Mouse (Mus musculus): ENCODE data around the gene Sf3a2.
"Not testable (repeated sequence)": the region's sequence is repeated elsewhere in the genome, so short reads cannot be mapped to it uniquely, and the experiment has no call there.

Gene Sf3a2

DNA sequence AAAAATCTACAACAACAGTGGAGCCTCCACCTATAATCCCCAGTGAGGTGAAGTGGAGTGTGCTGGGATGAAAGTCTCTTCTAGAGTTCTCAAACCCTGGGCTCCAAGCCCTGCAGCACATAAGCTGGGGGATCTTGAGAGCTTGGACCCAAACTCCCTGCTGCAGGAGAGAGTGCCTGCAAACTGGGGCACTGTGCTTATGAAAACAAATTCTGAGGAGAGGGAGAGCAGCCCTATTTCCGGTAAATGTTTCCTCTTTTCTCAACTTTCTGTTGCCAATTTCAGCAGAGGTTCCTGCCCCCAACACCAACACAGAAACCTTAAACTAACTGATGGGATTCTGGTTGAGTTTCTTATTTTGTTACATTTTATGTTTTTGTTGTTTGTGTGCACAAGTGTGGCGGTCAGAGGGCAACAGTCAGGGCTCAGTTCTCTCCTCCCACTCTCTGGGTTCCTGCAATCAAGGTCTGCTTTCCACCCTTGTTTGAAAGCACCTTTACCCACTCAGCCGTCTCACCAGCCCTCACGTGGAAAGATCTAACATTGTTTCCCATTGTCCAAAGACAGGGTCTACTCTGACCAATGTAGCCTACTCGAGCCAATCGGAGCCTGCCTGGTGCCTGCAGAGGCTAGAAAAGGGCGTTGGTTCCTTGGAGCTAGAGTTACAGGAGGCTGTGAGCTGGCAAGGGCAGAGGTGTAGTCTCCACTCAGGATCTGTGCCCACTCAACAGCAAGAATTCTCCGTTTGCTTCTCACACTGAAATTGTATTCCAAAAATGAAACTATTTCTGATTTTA lies 26.0 kb downstream of the Sf3a2 start:
- DNase-seq (ENCODE audit: low read depth, low spot score), result no peak

DNA sequence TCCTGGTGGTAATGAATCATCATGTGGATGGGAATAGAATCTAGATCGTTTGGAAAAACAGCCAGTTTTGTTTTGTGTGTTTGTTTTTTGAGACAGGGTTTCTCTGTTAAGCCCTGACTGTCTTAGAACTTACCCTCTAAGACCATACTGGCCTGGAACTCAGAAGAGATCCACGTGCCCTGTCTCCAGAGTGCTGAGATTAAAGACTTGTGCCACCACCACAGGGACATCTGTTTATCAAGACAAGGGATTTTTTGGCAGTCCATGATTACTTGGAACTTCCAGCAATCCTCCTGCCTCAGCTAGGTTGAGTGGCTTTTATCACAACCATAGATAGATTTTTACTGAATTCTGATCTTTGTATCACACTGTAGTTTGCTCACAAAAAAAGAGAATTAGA lies 26.8 kb downstream of the Sf3a2 start:
- DNase-seq (ENCODE audit: low read depth, low spot score), result no peak

DNA sequence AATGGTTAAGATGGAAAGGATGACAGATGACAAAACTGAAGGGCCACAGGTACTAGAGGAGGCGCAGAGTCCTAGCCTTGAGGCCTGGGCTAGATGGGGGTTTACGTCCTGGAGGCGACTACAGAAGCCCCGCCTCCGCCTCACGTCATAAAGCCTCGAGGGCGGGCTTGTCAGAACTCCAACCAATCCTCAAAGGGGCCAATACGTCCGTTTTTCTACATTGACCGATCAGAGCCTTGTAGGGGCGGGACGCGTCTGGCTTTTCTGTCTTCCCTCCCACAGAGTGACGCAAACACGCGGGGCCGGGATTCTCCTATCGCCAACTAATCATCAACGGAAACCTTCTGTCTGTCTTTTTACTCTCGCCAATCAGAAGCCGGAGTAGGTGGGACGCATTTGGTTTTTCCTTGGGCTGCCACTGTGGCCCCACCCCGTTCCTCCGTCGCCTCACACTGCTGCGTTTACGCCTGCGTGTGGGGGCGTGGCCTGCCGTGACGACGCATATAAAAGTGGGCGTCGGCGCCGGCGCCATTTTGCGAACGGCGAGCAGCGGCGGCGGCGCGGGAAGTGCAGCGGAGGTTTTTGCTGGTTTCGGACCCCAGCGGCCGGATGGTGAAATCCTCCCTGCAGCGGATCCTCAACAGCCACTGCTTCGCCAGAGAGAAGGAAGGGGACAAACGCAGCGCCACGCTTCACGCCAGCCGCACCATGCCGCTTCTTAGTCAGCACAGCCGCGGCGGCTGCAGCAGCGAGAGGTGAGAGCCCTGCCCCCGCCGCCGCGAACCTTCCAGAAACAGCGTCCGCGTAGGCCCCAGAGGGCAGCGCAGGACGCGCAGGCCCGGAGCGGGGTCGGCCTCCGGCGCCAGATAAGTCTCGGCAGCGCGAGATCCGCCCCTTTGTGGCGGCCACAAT lies 28.4 kb downstream of the Sf3a2 start, which contains the start of gene Oaz1:
TSS of gene Oaz1 (plus strand) at position 506 of the 912 bp plus-strand sequence.
- DNase-seq (ENCODE audit: low read depth, low spot score), result peak; percentile 100

DNA sequence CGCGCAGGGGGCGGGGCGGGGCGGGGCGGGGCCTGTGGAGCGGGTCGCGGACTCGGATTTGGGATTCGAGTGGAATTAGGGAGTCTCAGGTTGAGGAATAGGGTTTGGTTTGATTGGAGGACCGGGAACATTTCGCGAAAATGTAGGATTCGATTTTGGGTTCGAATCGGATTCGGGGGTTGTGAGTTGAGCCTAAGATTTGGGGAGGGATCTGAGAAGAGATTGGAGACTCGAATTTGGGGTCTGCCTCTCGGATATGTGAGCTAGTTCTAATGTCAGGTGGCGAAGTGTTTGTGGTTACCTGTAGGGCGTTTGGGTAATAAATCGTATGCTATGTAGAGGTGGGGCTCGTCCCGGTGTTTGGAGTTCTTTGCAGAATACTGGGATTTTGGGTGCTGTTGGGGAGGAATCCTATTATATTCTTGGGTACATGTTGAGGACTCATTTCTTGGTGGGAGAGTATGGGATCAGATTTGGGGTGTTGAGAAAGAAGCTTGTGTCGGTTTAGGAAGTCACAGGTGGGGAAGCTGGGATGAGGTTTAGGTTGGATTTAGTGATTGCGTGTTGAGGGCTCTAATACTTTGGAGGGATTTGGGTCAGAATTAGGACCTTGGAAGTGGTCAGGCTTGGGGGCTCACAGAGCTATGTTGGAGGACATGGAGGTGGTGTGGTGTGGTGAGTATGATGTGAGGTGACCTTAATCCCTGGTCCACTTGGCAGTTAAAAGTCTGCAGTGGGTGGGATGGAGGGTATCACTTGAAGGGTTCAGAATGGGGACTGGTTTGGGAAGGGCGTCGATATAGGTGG lies 29.3 kb downstream of the Sf3a2 start:
- DNase-seq (ENCODE audit: low read depth, low spot score), result no peak

DNA sequence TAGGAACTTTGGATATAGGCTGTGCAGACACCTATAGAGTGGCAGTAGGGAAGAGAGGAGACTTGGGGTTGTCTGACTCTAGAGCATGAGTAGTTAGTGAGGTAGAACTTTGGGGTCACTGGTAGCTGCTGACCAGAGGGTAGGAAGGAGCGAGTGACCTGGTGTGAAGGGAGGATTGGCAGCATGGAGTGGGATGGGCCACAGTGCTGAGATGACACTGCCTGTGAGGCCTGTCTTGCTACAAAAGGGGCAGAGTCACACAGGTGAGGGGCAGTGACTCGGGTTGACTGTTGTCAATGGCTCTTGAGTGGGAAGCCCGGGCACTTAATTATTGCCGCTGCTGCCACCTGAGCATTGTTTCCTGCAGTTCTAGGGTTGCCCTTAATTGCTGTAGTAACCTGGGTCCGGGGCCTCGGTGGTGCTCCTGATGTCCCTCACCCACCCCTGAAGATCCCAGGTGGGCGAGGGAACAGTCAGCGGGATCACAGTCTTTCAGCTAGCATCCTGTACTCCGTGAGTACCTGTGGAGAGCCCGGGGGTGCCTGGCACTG lies 29.9 kb downstream of the Sf3a2 start:
- DNase-seq (ENCODE audit: low read depth, low spot score), result no peak

DNA sequence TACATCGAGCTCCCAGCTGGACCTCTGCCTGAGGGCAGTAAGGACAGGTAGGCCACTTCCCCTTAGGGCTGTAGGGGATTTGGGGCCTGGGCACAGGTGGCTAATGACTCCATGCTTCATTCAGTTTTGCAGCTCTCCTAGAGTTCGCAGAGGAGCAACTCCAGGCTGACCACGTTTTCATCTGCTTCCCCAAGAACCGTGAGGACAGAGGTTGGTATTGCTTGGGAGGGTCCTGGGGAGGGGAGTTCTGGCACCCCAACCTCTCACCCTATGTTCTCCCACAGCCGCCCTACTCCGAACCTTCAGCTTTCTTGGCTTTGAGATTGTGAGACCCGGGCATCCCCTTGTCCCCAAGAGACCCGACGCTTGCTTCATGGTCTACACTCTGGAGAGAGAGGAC lies 30.6 kb downstream of the Sf3a2 start:
- not testable (repeated sequence) for DNase-seq (ENCODE audit: low read depth, low spot score)

DNA sequence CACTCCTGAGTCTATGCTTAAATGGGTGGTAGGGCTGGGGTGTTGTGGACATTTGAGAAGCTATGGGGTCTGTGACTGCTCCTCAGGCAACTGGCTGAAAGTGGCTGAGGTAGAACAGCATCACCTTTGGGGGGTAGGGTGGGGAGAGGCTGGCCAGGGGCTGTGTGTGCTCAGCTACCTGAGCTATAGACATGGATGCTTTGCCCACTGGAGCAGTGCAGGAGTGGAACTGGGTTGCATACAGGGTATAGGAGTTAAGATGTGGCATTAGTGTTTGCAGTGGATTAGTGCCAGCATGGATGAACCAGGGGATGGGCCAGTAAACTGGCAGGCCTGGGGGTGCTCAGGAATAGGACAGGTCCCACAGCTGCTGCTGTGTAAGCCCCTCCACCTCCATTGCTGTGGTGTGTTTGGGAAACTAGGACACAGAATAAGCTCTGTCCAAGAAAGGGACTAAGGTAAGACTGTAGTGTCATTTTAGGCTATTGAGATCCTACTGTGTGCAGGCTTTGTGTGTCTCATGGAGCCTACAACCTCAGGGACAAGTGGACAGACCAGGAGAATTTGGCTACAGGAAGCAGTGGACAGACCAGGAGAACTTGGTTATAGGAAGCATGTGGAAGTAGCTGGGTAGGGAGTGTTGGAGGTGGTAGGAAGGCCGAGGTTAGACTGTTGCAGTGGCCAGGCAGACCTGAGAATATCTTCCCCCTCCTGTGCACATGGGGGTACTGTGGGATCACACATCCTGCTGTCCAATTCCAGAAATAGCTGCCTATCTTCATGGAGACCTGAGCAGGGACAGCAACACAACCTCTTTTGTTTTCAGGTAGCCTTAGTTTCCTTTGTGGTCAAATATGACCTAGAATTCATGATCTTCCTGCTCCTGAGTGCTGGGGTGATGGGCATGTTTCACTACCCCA lies 31.6 kb downstream of the Sf3a2 start:
- DNase-seq (ENCODE audit: low read depth, low spot score), result no peak

DNA sequence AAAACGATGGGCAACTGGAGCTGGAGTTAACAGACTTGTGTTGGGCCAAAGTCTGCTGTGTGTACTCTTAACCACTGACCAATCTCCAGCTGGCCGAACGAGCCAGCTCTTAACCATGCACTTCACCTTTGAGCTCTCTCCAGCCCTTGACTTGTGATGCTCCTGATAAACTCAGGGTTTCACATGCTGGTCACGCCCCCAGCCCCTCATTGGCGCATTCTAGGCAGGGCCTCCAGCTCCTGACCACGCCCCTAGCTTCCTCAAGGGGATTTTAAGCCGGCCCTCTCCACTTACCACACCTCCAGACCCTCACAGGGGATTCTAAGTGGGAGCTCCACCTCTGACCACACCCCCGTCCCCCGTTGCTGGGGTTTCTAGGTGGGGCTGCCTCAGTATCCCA lies 33.1 kb downstream of the Sf3a2 start:
- DNase-seq (ENCODE audit: low read depth, low spot score), result no peak

DNA sequence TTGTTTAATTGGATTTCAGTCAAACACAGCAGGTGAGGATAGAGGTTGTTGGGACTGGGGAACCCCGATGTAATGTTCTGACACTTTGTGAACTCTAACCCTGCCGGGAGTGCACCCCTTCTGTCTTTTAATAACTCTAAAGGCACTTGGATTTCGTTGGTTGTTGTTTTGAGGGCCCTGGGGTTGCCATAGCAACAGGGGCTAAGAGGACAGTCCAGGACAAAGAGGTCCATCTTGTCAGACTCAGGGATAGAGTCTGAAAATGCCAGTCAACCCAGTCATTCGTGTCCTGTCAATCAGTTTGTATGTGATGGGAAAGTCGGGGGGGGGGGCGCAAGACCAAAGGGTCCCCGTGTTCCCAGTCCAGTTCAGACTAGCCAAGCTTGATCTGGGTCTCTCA lies 34.8 kb downstream of the Sf3a2 start:
- DNase-seq (ENCODE audit: low read depth, low spot score), result no peak

DNA sequence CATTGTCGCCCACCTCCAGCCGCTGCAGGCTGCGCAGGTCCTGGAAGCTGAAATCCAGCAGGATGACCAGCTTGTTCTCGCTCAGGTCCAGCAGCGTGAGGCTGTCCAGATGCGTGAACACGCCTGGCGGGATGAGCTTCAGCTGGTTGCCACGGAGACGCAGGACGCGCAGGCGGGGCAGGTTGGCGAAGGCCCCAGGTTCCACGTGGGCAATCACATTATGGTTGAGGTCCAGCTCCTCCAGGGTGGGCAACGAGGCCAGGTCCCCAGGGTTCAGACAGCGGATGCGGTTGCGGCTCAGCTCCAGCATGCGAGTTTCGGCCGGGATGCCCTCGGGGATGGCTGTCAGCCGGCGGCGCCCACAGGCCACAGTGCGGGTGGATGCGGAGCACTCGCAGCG lies 37.6 kb downstream of the Sf3a2 start:
- DNase-seq (ENCODE audit: low read depth, low spot score), result no peak

DNA sequence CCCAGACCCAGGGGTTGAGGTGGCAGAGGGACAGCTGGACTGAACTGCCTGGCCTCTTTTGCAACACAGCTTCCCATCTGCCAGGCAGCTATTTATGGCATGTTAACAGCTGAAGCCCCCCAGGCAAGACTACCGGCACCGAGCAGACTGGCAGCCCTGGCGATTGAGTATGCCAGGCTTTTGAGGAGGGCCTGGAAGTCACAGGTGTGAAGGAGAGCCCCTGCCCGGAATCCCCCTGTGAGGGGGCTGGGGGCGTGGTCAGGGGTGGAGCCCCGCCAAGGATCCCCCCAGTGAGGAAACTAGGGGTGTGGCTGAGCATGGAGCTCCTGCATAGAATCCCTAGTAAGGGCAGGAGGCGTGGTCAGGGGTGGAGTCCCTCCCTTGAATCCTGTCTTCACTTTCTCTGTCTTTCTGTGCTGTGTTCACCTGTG lies 39.0 kb downstream of the Sf3a2 start:
- no peak for DNase-seq (ENCODE audit: low read depth, low spot score)

DNA sequence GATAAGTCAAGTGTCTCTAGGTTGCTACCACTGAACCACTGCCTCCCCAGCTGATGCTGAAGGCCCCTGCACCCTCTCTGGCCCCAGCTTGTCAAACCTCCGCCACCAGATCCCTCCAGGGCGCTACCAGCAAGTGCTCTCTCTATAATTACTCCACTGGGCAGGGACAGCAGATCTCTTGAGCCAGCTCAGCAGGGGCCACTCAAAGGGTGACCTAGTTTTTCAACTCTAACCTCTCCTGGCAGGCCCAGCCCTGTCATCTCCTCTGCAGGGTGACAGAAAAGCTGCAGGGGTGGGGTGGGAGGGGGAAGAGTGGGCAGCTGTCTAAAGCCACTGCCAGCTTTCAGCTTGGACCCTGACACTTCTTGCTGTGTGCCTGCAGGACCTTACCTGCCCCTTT lies 39.8 kb downstream of the Sf3a2 start:
- DNase-seq (ENCODE audit: low read depth, low spot score), result no peak

DNA sequence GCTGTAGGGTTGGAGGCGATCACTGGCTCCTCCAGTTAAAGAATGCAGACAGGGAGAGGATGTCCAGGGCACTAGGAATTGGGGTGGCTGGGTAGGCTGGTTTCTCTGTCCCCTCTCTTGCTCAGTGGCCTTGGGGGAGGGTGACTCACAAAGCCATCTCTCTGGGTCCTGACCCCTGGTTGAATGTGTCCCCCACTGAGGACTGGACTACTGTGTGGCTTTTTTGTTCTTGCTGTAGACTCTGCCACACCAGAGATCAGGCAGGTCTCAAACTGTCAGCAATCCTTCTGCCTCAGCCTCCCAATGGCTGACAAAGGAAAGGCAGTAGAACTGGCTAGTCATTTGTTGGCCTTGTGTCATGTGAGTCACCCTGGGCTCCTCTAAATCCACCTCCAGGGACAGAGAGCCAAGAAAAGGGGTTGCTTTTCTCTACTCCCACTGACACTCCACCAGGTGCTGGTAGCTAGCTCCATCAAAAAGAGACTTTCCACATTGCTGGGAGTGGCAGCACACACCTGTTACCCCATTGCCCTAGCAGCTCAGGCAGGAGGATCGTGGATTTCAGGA lies 40.4 kb downstream of the Sf3a2 start:
- no peak for DNase-seq (ENCODE audit: low read depth, low spot score)

DNA sequence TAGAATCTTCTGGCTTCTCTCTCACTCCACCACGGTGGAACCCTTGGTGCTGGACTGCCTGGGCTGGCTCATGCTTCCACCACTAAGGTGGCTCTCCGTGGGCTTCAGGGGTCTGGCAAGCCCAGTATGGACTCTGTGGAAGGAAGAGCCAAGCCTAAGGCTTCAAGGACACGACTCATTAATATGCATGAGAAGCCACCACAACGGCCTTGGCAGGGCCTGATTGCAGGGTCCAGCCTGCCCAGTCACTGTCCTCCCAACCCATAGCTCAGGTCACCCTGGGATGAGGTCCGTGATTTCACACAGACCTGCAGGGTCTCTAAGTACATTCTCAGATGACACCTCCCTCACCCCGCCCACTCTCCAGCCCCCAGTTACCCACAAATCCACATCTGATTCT lies 41.9 kb downstream of the Sf3a2 start:
- DNase-seq (ENCODE audit: low read depth, low spot score), result no peak

DNA sequence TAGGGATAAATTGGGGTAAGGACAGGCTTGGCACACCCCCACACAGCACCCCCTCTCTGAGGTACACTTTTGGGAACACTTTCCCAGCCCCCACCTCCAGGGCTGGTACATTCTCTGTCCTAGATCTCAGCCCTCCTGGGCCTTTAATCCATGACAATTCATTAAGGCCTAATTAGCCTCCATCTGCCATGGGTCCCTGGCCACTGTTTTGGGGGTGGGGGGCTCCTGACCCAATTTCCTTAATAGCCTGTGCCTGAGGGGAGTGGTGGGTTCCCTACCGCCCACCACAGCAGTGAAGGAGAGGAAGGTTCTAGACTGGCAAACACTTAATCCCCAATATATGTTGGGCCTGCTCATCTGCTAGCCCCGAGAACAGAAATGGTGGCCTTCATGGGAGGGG lies 43.7 kb downstream of the Sf3a2 start:
- DNase-seq (ENCODE audit: low read depth, low spot score), result no peak

DNA sequence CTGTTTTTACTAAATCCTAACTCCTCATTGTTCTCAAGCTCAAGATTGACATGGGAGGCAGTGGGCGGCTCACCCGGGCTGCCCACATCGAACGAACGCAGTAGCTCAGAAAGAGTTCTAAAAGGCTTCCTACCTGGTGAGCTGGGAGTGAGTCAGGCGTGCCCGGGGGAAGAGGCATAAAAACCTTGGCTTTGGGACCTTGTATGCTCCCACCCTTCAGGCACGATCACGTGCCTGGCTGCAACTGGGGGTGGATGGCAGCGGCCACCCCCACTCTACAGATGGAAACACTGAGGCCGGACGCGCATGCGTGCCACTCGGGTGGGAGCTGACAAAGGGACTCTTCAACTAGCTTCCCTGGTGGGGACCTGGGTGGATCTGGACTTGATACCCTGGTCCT lies 44.3 kb downstream of the Sf3a2 start:
- DNase-seq (ENCODE audit: low read depth, low spot score), result no peak

DNA sequence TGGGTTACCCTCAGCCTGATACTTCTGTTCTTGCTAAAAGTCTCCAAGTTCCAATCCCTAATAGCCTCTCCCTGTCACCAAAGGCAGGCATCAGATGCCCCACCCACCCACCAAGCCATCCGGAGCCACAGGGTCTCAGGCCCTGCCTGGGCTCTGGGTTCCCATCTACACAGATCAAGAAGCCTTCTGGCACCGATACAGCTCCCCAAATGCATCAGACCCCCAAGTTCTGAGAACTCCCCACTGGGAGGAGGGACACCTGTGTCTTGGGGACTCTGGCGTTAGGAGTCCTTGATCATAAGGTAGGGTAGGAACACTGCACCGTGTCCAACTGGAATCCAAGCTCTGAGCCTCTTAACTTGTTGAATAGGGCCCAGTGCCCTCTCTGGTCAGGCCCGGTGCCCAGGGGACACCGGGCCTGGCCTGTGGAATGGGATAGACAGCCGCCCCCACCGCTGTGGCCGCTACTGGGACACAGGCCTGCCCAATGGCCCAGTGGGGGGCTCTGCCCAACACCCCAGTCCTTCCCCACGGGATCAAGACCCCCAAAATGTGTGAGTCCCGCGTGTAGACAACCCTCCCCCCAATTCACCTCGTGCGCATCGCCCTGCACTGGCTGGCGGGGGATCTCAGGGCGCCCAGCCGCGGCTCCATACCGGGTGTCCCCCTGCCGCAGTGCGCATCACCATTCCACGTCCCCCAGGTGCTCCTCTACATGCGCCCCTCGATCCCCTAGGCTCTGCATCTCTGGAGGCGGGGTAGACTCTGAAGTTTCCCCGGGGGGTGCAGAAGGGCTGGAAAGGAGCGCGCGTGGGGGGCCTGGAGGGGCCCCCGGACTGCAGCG lies 45.3 kb downstream of the Sf3a2 start:
- DNase-seq (ENCODE audit: low read depth, low spot score), result no peak

DNA sequence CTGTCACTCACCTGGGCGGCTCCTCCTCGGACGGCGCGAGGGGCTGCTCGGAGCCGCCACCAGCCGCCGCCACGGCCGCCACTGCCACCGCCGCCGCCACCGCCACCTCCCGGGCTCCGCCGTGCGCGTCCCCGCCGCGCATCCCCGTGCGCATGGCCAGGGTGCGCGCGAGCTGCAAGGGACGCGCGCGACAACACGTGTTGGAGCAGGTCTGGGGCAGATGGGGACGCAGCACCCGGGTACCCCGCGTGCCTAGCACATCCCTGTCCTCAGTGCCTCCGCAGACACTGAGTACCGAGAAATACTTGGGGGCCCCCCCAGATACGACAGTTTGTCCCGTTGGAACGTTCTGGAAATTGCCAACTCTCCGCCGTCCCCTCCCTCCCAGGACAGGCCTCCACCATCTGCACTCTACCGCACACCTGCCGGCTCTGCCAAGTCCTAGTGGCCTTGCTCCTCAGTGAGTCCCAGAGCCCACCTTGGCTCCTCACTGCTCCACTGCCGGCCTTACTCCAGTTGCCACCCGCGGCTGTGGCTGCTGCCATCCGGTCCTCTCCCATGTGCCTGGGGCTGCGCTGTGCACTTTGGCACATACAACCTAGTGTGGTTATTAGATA lies 46.0 kb downstream of the Sf3a2 start, which contains the start of gene Lingo3:
TSS of gene Lingo3 (minus strand) at position 109 of the 617 bp plus-strand sequence.
- DNase-seq (ENCODE audit: low read depth, low spot score), result no peak
